Mouse (Mus musculus) CH12.LX (cell line): ENCODE measurements at regions not wholly inside any gene's neighbourhood (a gene's known extent, or its start where the extent isn't known, plus 50 kb on each side); places are given as distances from the start of the nearest gene placed in this dataset.

Experiments used
- CTCF ChIP-seq, 2 experiments: IDR thresholded peaks in 1 of 2; conservative IDR thresholded peaks in 1 of 2; 2 replicates each; pipeline ENCODE4 v1.5.1; 2011 to 2012; ENCODE audit warnings: low read depth in 2 of 2, low read length in 2 of 2, improper control_type of control experiment in 1 of 2, inconsistent platforms in 1 of 2, mild to moderate bottlenecking in 1 of 2, moderate library complexity in 1 of 2
- EP300 ChIP-seq: IDR thresholded peaks from 2 replicates; pipeline ENCODE4 v1.6.1; 2011; ENCODE audit warnings: low read length, improper control_type of control experiment
- MAX ChIP-seq: IDR thresholded peaks from 2 replicates; pipeline ENCODE4 v1.6.1; 2011; ENCODE audit warnings: low read length, improper control_type of control experiment
- MAZ ChIP-seq: IDR thresholded peaks from 2 replicates; pipeline ENCODE4 v1.6.1; 2012; ENCODE audit warnings: low read depth, mild to moderate bottlenecking, inconsistent platforms, low read length, improper control_type of control experiment, moderate library complexity
- MEF2A ChIP-seq: IDR thresholded peaks from 2 replicates; pipeline ENCODE4 v1.6.1; 2014; ENCODE audit warnings: low read depth, mild to moderate bottlenecking, inconsistent platforms, low read length, improper control_type of control experiment, borderline replicate concordance
- MXI1 ChIP-seq: IDR thresholded peaks from 2 replicates; pipeline ENCODE4 v1.6.1; 2011; ENCODE audit warnings: mild to moderate bottlenecking, low read depth, low read length, improper control_type of control experiment
- POLR2A ChIP-seq: IDR thresholded peaks from 2 replicates; pipeline ENCODE4 v1.6.1; 2011; ENCODE audit warnings: low read depth, mild to moderate bottlenecking, improper control_type of control experiment, low read length

- TF ChIP-seq MAZ (no peak), MAX (no peak), EP300 (no peak), MEF2A (no peak), POLR2A (no peak), CTCF (conservative IDR thresholded peaks at IDR 0.05 in 1 of 2, IDR thresholded peaks at IDR 0.05 in 1 of 2; ENCODE audit: low read depth in 2 of 2, low read length in 2 of 2) (no peak), MXI1 (no peak)
Measured at GRCm38 (mm10) chr11:112303091-112303490, 478.9 kb upstream of the Sox9 start.
